Mouse (Mus musculus): ENCODE results near the gene Rnf167.

DNA sequence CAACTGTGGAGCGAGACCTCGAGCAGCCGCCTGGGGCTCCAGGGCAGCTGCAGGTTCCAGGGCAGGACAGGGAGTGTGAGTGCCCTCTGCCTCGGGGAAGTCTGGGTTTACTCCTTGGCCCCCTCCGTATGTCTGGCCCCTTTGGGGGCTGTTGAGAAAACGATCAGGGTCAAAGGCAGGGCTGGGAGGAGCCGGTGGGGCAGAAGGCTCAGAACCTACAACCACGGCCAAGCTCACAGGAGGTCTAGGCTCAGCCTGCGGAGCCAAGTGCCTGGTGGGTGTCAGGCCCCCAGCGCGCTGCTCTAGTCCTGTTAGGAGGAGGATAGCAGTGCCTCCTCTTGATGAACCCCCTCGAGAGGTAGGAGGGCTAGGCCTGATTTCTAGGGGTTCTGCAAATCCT lies 34.1 kb downstream of the Rnf167 start:
- TF ChIP-seq CTCF (IDR thresholded peaks at IDR 0.05; ENCODE audit: control insufficient read depth, insufficient read depth, insufficient read length): no peak
- no peak for TF ChIP-seq MYOG (IDR thresholded peaks at IDR 0.05; ENCODE audit: control insufficient read depth, extremely low read depth, insufficient read length)
